Mouse (Mus musculus): ENCODE results near the gene Mast4. TPM values are rescaled to one million over a fixed set of nuclear protein-coding genes. Genes with fewer than 3 reads are reported as not detected.

Mast4 gene
- polyA plus RNA-seq, 1 experiment = 10.4 TPM

DNA sequence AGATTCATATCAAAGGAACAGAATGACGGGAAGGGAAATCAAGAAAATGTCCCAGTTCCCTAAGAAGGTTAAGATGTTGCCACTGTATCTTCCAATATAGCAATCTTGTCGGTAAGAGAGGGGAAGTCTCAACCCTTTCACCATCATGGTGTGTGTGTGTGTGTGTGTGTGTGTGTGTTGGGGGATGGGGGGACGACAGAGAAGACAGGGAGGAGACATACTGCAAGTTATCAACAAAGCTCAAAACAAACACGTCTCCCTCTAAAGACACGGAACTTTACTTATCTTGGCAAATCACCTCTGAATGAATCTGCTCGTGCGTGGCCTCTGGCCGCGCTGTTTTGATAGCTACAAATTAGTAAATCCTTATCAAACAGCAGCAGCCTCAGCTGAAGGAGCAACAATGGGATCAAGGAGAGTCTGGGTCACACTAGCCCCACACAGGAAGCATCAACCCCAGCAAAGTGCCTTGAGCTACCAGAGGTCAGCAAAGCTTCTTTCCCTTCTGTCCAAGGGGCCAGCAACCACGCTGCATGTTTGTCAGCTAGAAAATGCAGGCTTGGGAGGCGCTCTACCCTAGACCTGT is 113.7 kb downstream of the Mast4 start:
- H3K27me3 ChIP-seq (ENCODE audit: control insufficient read depth, insufficient read depth, low read length) = no peaks in the 10 kb centered on the region
- no peak for DNase-seq
- WGBS = 77% methylated on average over 11 of the region's 11 CpGs
- H3K36me3 ChIP-seq (ENCODE audit: control insufficient read depth, insufficient read depth, low read length) = no peaks in the 10 kb centered on the region
- TF ChIP-seq POLR2A (IDR thresholded peaks at IDR 0.05; ENCODE audit: control insufficient read depth, extremely low read depth, insufficient read depth, low read length, poor library complexity) = no peak
- no peak for TF ChIP-seq CTCF (IDR thresholded peaks at IDR 0.05; ENCODE audit: borderline replicate concordance, control insufficient read depth, extremely low read depth, insufficient read depth, low read length, poor library complexity)
- no peaks in the 10 kb centered on the region for H3K4me1 ChIP-seq (replicated peaks; ENCODE audit: control insufficient read depth, insufficient read depth, low read length)
- H3K4me3 ChIP-seq (ENCODE audit: control insufficient read depth, insufficient read depth, low read length) = no peak overlapping the region
- no peak overlapping the region for H3K27ac ChIP-seq (ENCODE audit: control insufficient read depth, insufficient read depth, low read length)

DNA sequence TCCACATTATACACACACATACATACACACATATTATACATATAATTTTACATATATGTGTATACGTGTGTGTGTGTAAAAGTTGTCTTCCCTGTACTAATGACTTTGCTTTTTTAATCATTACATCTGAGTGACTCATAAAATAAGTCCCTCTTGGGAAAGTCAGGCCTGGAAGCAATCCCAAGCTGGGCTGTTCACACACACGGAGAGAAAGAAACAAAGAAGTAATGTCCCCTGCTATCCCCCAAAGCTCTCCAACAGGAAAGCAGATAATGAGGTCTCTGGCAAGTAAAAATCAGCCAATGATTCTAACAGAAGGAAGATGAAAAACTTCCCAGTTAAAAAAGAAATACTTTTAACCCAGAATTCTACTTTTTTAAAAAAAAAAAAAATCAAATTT is 114.3 kb downstream of the Mast4 start:
- Histone ChIP-seq H3K27ac (ENCODE audit: control insufficient read depth, insufficient read depth, low read length) (no peak overlapping the region), H3K36me3 (ENCODE audit: control insufficient read depth, insufficient read depth, low read length) (no peaks in the 10 kb centered on the region), H3K27me3 (ENCODE audit: control insufficient read depth, insufficient read depth, low read length) (no peaks in the 10 kb centered on the region), H3K4me3 (ENCODE audit: control insufficient read depth, insufficient read depth, low read length) (no peak overlapping the region), H3K4me1 (replicated peaks; ENCODE audit: control insufficient read depth, insufficient read depth, low read length) (no peaks in the 10 kb centered on the region)
- 89% methylated on average over 2 of the region's 2 CpGs for WGBS
- DNase-seq = no peak
- TF ChIP-seq CTCF (IDR thresholded peaks at IDR 0.05; ENCODE audit: borderline replicate concordance, control insufficient read depth, extremely low read depth, insufficient read depth, low read length, poor library complexity) (no peak), POLR2A (IDR thresholded peaks at IDR 0.05; ENCODE audit: control insufficient read depth, extremely low read depth, insufficient read depth, low read length, poor library complexity) (no peak)

DNA sequence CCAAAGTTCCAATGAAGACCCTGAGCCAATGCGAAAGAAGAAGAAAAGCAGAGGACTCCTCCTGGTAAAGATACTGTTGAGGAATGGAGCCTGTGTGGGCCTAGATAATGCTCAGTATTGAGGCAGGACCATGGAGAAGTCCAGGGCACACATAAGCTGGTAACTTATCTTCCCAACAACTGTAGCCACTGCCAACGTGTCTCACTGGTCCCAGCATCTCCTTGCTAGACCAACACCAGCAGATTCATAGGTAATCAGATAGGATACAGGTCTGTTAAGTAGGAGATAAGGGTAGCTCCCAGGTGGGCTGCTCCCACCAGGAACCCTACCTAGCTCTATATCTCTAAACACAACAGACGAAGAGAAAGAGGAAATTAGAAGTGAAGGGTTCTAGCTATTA is 116.8 kb downstream of the Mast4 start:
- Histone ChIP-seq H3K4me1 (replicated peaks; ENCODE audit: control insufficient read depth, insufficient read depth, low read length) (no peaks in the 10 kb centered on the region), H3K36me3 (ENCODE audit: control insufficient read depth, insufficient read depth, low read length) (no peaks in the 10 kb centered on the region), H3K27me3 (ENCODE audit: control insufficient read depth, insufficient read depth, low read length) (no peaks in the 10 kb centered on the region), H3K27ac (ENCODE audit: control insufficient read depth, insufficient read depth, low read length) (no peak overlapping the region), H3K4me3 (ENCODE audit: control insufficient read depth, insufficient read depth, low read length) (no peak overlapping the region)
- WGBS = 88% methylated on average over 3 of the region's 3 CpGs
- TF ChIP-seq CTCF (IDR thresholded peaks at IDR 0.05; ENCODE audit: borderline replicate concordance, control insufficient read depth, extremely low read depth, insufficient read depth, low read length, poor library complexity) = no peak
- no peak for TF ChIP-seq POLR2A (IDR thresholded peaks at IDR 0.05; ENCODE audit: control insufficient read depth, extremely low read depth, insufficient read depth, low read length, poor library complexity)
- no peak for DNase-seq

DNA sequence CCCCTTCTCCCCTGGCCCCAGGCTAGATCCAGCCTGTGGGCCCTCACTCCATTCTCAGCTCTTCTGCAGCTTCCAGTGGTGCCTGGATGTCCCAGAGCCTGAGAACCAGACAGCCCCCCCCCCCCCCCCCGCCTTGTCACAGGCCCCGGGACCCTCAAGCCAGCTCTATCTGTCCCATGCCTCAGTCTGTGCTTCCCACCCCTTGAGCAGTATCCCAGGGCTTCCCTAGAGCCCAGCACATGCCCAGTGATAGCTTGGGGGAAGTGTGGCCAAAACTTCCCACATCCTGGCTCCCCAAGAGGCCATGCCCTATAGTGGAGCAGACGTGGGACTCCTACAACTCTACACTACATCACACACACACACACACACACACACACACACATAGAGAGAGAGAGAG is 119.8 kb downstream of the Mast4 start:
- H3K4me3 ChIP-seq (ENCODE audit: control insufficient read depth, insufficient read depth, low read length) = no peak overlapping the region
- H3K4me1 ChIP-seq (replicated peaks; ENCODE audit: control insufficient read depth, insufficient read depth, low read length) = no peaks in the 10 kb centered on the region
- no peaks in the 10 kb centered on the region for H3K36me3 ChIP-seq (ENCODE audit: control insufficient read depth, insufficient read depth, low read length)
- TF ChIP-seq CTCF (IDR thresholded peaks at IDR 0.05; ENCODE audit: borderline replicate concordance, control insufficient read depth, extremely low read depth, insufficient read depth, low read length, poor library complexity) (no peak), POLR2A (IDR thresholded peaks at IDR 0.05; ENCODE audit: control insufficient read depth, extremely low read depth, insufficient read depth, low read length, poor library complexity) (no peak)
- no peak for DNase-seq
- no peaks in the 10 kb centered on the region for H3K27me3 ChIP-seq (ENCODE audit: control insufficient read depth, insufficient read depth, low read length)
- 88% methylated on average over 3 of the region's 3 CpGs for WGBS
- H3K27ac ChIP-seq (ENCODE audit: control insufficient read depth, insufficient read depth, low read length) = no peak overlapping the region

DNA sequence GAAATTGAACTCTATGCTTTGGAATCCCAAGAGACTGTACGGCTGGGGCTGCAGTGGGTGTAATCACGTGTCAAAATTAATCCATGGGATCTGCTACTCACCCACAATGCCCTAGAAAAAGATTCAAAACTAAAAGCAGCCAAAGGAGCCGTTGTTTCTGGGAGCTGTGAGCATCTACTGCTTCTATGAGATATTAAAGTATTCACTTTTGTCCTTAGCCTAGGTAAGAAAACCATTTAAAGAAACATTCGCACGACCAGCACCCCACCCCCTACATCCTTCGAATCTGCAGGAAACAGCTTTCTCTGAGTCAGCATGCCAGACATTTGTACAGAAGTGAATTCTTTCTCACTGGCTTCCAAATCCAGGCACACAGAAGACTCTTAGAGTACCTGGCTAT is 122.3 kb downstream of the Mast4 start:
- 45% methylated on average over 6 of the region's 6 CpGs for WGBS
- Histone ChIP-seq H3K27me3 (ENCODE audit: control insufficient read depth, insufficient read depth, low read length) (no peaks in the 10 kb centered on the region), H3K4me3 (ENCODE audit: control insufficient read depth, insufficient read depth, low read length) (no peak overlapping the region), H3K36me3 (ENCODE audit: control insufficient read depth, insufficient read depth, low read length) (no peaks in the 10 kb centered on the region), H3K4me1 (replicated peaks; ENCODE audit: control insufficient read depth, insufficient read depth, low read length) (no peaks in the 10 kb centered on the region), H3K27ac (ENCODE audit: control insufficient read depth, insufficient read depth, low read length) (no peak overlapping the region)
- TF ChIP-seq POLR2A (IDR thresholded peaks at IDR 0.05; ENCODE audit: control insufficient read depth, extremely low read depth, insufficient read depth, low read length, poor library complexity) (no peak), CTCF (IDR thresholded peaks at IDR 0.05; ENCODE audit: borderline replicate concordance, control insufficient read depth, extremely low read depth, insufficient read depth, low read length, poor library complexity) (no peak)
- no peak for DNase-seq

DNA sequence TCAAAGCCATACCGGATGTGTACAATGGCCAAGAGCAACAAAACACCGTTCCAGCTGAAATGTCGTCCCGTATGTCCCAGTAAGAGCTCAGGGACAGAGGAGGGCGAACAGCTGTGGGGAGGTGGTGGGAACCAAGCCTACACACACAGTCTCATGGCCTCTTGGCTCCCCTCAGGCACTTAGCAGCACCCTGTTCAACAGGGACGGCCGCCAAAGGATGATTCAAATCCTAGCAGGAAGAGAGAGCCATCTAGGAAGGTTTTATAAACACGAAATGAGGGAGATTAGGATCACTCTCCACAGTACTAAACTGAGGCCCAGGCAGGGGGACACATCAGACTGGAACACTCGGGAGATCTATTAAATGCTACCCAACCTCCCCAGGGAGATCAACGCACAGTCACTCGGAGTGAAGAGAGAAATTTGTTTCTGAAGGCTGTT is 122.8 kb downstream of the Mast4 start:
- Histone ChIP-seq H3K27me3 (ENCODE audit: control insufficient read depth, insufficient read depth, low read length) (no peaks in the 10 kb centered on the region), H3K4me3 (ENCODE audit: control insufficient read depth, insufficient read depth, low read length) (no peak overlapping the region), H3K36me3 (ENCODE audit: control insufficient read depth, insufficient read depth, low read length) (no peaks in the 10 kb centered on the region), H3K27ac (ENCODE audit: control insufficient read depth, insufficient read depth, low read length) (no peak overlapping the region), H3K4me1 (replicated peaks; ENCODE audit: control insufficient read depth, insufficient read depth, low read length) (no peaks in the 10 kb centered on the region)
- TF ChIP-seq CTCF (IDR thresholded peaks at IDR 0.05; ENCODE audit: borderline replicate concordance, control insufficient read depth, extremely low read depth, insufficient read depth, low read length, poor library complexity) = no peak
- TF ChIP-seq POLR2A (IDR thresholded peaks at IDR 0.05; ENCODE audit: control insufficient read depth, extremely low read depth, insufficient read depth, low read length, poor library complexity) = no peak
- 83% methylated on average over 11 of the region's 11 CpGs for WGBS
- no peak for DNase-seq

DNA sequence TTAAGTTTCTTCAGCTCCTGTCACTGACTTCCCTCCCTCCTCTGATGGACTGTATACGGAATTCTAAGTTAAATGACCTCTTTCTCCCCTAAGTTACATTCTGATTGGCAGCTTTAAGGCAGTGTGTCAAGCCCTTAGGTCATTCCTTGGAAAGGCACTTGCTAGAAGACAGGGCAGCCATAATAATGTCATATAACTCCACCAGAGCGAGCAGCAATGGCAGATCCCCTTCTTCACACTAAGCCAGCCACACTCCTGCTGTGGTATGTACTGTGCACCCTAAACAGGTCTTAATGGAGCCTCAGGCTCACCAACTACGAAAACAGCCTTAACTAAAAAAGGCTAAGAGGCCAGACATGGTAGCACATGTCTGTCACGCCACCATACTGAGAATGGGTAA is 123.6 kb downstream of the Mast4 start:
- WGBS = 88% methylated on average over 4 of the region's 4 CpGs
- no peak for DNase-seq
- H3K27ac ChIP-seq (ENCODE audit: control insufficient read depth, insufficient read depth, low read length) = no peak overlapping the region
- TF ChIP-seq CTCF (IDR thresholded peaks at IDR 0.05; ENCODE audit: borderline replicate concordance, control insufficient read depth, extremely low read depth, insufficient read depth, low read length, poor library complexity) (no peak), POLR2A (IDR thresholded peaks at IDR 0.05; ENCODE audit: control insufficient read depth, extremely low read depth, insufficient read depth, low read length, poor library complexity) (no peak)
- H3K4me1 ChIP-seq (replicated peaks; ENCODE audit: control insufficient read depth, insufficient read depth, low read length) = no peaks in the 10 kb centered on the region
- H3K4me3 ChIP-seq (ENCODE audit: control insufficient read depth, insufficient read depth, low read length) = no peak overlapping the region
- no peaks in the 10 kb centered on the region for H3K36me3 ChIP-seq (ENCODE audit: control insufficient read depth, insufficient read depth, low read length)
- no peaks in the 10 kb centered on the region for H3K27me3 ChIP-seq (ENCODE audit: control insufficient read depth, insufficient read depth, low read length)

Data from thymus, adult 2 months (tissue).